Mouse (Mus musculus) intestine, postnatal 0 days (tissue): ENCODE data around the gene Bbs7. TPM values are rescaled to one million over a fixed set of nuclear protein-coding genes. Genes with fewer than 3 reads are reported as not detected.

Experiments used
- ATAC-seq: fragments of 200-750 bp; cut with Nextera tagmentation; 2 replicates; pipeline ENCODE4 v1.8.0; 2017; ENCODE audit warnings: mild to moderate bottlenecking, moderate TSS enrichment, moderate library complexity
- H3K27ac ChIP-seq: fragments of 300-500 bp; sonication (generic); 2 replicates; pipeline ENCODE4 v1.5.1; 2014; ENCODE audit warnings: mild to moderate bottlenecking, low read depth, low read length, moderate library complexity
- H3K27me3 ChIP-seq: fragments of 300-500 bp; sonication (generic); replicated peaks from 2 replicates; pipeline ENCODE4 v1.6.1; 2014; ENCODE audit warnings: low read length, mixed read lengths; ENCODE audit not compliant: control insufficient read depth, insufficient read depth
- H3K36me3 ChIP-seq: fragments of 300-500 bp; sonication (generic); 2 replicates; pipeline ENCODE4 v1.6.1; 2014; ENCODE audit warnings: mild to moderate bottlenecking, moderate library complexity; ENCODE audit not compliant: control insufficient read depth, insufficient read depth
- H3K4me1 ChIP-seq: fragments of 300-500 bp; sonication (generic); replicated peaks from 2 replicates; pipeline ENCODE4 v1.6.1; 2014; ENCODE audit warnings: antibody characterized with exemption, low read length, mixed read lengths; ENCODE audit not compliant: control insufficient read depth, insufficient read depth
- H3K4me2 ChIP-seq: fragments of 300-500 bp; sonication (generic); replicated peaks from 2 replicates; pipeline ENCODE4 v1.6.1; 2014; ENCODE audit warnings: low read depth, mild to moderate bottlenecking, moderate library complexity
- H3K4me3 ChIP-seq: fragments of 300-500 bp; sonication (generic); 2 replicates; pipeline ENCODE4 v1.5.1; 2014; ENCODE audit warnings: low read depth, low read length
- H3K9ac ChIP-seq: fragments of 300-500 bp; sonication (generic); 2 replicates; pipeline ENCODE4 v1.6.1; 2014; ENCODE audit warnings: mild to moderate bottlenecking, low read depth, low read length
- H3K9me3 ChIP-seq: fragments of 300-500 bp; sonication (generic); 2 replicates; pipeline ENCODE4 v1.6.1; 2016; ENCODE audit warnings: mixed run types; ENCODE audit not compliant: control insufficient read depth
- CTCF ChIP-seq: sonication (generic); IDR thresholded peaks from 2 replicates; pipeline ENCODE4 v1.5.1; 2016; ENCODE audit warnings: low read depth, mild to moderate bottlenecking, control low read depth, antibody characterized with exemption, moderate library complexity
- WGBS: fragments of 180-500 bp; shearing (Covaris S2); extraction: QIAGEN DNeasy Blood & Tissue Kit; methylation state at CpG from one replicate; pipeline ENCODE4 v1.1.7; 2014; 5-methylcytosine and 5-hydroxymethylcytosine counted together
- polyA plus RNA-seq: library from polyadenylated mRNA; unstranded; fragments of >200 nt; fragmentation: Nextera tagmentation; extraction: Ambion mirVana; gene quantifications from 2 replicates; pipeline ENCODE4 v1.2.1, GENCODE M21; 2015

Gene Bbs7
- polyA plus RNA-seq, 1 experiment from 2014 or later, result 4.8 TPM

- Histone ChIP-seq H3K9ac (no peak overlapping the region), H3K27ac (peak overlapping the region; percentile 35; the same call in 1 of the 2 replicates), H3K9me3 (no peaks in the 10 kb centered on the region), H3K4me3 (no peak overlapping the region), H3K36me3 (peaks cover 70% of the 10 kb centered on the region), H3K4me1 (no peaks in the 10 kb centered on the region), H3K27me3 (no peaks in the 10 kb centered on the region), H3K4me2 (no peak overlapping the region)
- ATAC-seq, result peak; percentile 92
- TF ChIP-seq CTCF, result no peak
- WGBS, result 90% methylated on average over 1 of the region's 1 CpGs
These were observed 55.7 kb downstream of the Bbs7 start for GRCm38 (mm10) chr3:36557601-36558000.

DNA sequence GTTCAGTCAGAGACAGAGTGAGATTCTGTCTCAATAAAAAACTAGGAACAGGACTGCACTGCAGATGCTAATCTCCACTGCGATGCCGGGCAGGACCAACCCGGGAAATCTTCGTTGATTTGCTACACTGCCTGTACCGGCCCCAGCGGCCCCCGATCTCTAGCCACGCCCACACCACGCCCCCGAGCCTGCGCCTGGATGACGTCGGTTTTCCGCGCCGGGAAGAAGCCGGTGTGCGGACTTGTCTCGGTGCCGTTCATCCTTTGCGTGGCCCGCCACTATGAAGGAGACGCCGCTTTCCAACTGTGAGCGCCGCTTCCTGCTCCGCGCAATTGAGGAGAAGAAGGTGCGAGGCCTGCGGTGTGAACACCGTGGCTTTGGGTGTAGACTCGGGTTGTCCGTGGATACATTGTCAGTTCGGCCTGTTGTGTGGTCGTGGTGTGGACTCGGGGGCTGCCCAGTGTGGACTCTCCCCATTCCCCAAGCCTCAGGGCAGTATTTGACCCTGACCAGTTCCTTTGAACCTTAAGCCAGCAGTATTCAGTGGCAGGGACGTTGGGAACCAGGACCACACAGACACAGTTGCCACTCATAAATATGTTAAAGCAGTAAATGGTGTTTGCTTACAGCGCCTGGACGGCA lies 60.8 kb downstream of the Bbs7 start, which contains the start of gene Exosc9:
Gene Exosc9, plus strand, starts transcription at position 201 of the 642 bp plus-strand sequence.
- Histone ChIP-seq H3K36me3 (peaks cover 31% of the 10 kb centered on the region), H3K4me2 (peak within 1 kb of the TSS; percentile 79), H3K27me3 (no peaks in the 10 kb centered on the region), H3K27ac (peak within 1 kb of the TSS; percentile 63), H3K9me3 (no peaks in the 10 kb centered on the region), H3K4me3 (peak within 1 kb of the TSS; percentile 79), H3K4me1 (no peaks in the 10 kb centered on the region), H3K9ac (peak within 1 kb of the TSS; percentile 56)
- WGBS, result under 1% methylated on average over 39 of the region's 39 CpGs
- no peak for TF ChIP-seq CTCF
- peak; percentile 94 for ATAC-seq

GRCm38 (mm10) chr3:36551851-36552384 lies 61.4 kb downstream of the Bbs7 start:
- H3K27ac ChIP-seq, result no peak overlapping the region
- no peaks in the 10 kb centered on the region for H3K27me3 ChIP-seq
- no peaks in the 10 kb centered on the region for H3K4me1 ChIP-seq
- H3K4me2 ChIP-seq, result peak overlapping the region; percentile 79
- 21% methylated on average over 12 of the region's 12 CpGs for WGBS
- ATAC-seq, result peak; percentile 17
- peak overlapping the region; percentile 79 for H3K4me3 ChIP-seq
- no peak for TF ChIP-seq CTCF
- H3K36me3 ChIP-seq, result peaks cover 25% of the 10 kb centered on the region
- H3K9ac ChIP-seq, result peak overlapping the region; percentile 56
- no peaks in the 10 kb centered on the region for H3K9me3 ChIP-seq

DNA sequence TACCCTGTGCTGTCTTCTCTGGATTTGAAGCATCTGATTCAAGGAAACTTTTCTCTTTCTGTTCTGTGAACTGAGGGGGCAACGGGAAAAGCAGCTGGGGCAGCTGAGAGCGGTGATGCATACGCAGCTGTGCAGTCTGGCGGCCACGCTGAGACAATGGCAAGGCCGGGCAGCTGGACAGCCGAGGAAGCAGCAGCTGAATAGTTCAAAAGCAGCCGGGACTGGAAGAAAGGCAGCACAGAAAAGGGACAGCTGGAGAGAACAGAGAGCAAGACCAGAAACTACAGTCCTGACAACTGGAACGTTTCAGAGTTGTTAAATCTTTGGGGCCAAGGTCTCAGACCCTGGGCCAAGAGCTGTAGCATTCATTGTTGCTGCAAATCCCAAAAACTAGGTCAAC lies 61.9 kb downstream of the Bbs7 start:
- no peak for ATAC-seq
- H3K4me3 ChIP-seq, result no peak overlapping the region
- no peaks in the 10 kb centered on the region for H3K9me3 ChIP-seq
- peaks cover 21% of the 10 kb centered on the region for H3K36me3 ChIP-seq
- 36% methylated on average over 9 of the region's 9 CpGs for WGBS
- no peak overlapping the region for H3K27ac ChIP-seq
- no peaks in the 10 kb centered on the region for H3K4me1 ChIP-seq
- H3K27me3 ChIP-seq, result no peaks in the 10 kb centered on the region
- no peak overlapping the region for H3K9ac ChIP-seq
- H3K4me2 ChIP-seq, result peak overlapping the region; percentile 79
- no peak for TF ChIP-seq CTCF

DNA sequence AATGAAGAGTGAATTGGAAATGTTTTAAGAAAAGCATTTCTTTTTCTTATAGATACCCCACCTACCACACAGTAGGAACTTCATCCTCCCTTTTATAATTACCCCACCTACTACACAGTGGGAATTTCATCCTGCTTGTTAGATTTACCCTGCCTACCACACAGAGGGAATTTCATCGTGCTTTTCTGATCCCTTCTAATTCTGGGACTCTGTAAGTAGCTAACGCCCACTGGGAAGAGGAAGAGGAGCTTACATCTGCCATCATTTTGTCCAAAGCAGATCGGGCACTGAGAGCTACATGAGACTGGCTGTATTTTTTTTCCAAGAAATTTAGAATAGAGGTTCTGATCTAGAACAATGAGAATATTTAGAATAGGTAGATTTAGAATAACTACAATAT lies 68.3 kb downstream of the Bbs7 start:
- WGBS, result 76% methylated on average over 3 of the region's 3 CpGs
- no peaks in the 10 kb centered on the region for H3K9me3 ChIP-seq
- no peaks in the 10 kb centered on the region for H3K4me1 ChIP-seq
- no peaks in the 10 kb centered on the region for H3K27me3 ChIP-seq
- H3K4me2 ChIP-seq, result no peak overlapping the region
- H3K4me3 ChIP-seq, result no peak overlapping the region
- H3K27ac ChIP-seq, result no peak overlapping the region
- H3K36me3 ChIP-seq, result no peaks in the 10 kb centered on the region
- TF ChIP-seq CTCF, result no peak
- H3K9ac ChIP-seq, result no peak overlapping the region
- ATAC-seq, result no peak

GRCm38 (mm10) chr3:36541399-36541798 lies 71.9 kb downstream of the Bbs7 start:
- ATAC-seq, result no peak
- no peak for TF ChIP-seq CTCF
- Histone ChIP-seq H3K9ac (no peak overlapping the region), H3K36me3 (no peaks in the 10 kb centered on the region), H3K27me3 (no peaks in the 10 kb centered on the region), H3K9me3 (no peaks in the 10 kb centered on the region), H3K4me1 (no peaks in the 10 kb centered on the region), H3K27ac (no peak overlapping the region), H3K4me3 (no peak overlapping the region), H3K4me2 (no peak overlapping the region)
- WGBS, result 91% methylated on average over 2 of the region's 2 CpGs
